Mouse (Mus musculus): ENCODE results near the gene Pbsn. TPM values are rescaled to one million over a fixed set of nuclear protein-coding genes. Genes with fewer than 3 reads are reported as not detected.

Pbsn gene
- polyA plus RNA-seq (2014; fragmentation: Illumina TruSeq; extraction: RNeasy Lipid Tissue Mini Kit (QIAGEN cat#74804); ENCODE audit: low replicate concordance) = not detected

DNA sequence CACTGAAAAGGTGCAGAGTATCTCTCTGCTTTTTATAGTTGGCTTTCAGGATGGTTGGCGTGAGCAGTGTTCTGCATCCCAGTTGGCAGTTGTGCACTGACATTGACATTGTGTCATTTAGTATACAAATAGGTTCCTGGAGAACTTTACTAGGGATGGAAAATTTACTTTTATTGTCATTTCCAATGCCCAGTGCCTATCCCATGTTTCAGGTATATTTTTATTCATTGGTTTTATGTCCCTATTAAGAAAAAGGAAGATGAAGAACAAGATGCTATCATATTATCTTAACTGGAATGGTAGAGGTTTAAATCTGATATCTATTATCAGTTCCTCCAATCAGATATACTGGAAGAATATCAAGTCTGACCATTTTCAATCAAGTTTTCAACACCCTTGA is at the start of gene Pbsn:
Pbsn (minus strand) TSS at position 101 of the 400 bp plus-strand sequence.

GRCm38 (mm10) chrX:77864458-77864857 is 11.0 kb upstream of the Pbsn start, which contains the start of gene Gm14744:
Gene Gm14744, plus strand, starts transcription at chrX:77864758.

DNA sequence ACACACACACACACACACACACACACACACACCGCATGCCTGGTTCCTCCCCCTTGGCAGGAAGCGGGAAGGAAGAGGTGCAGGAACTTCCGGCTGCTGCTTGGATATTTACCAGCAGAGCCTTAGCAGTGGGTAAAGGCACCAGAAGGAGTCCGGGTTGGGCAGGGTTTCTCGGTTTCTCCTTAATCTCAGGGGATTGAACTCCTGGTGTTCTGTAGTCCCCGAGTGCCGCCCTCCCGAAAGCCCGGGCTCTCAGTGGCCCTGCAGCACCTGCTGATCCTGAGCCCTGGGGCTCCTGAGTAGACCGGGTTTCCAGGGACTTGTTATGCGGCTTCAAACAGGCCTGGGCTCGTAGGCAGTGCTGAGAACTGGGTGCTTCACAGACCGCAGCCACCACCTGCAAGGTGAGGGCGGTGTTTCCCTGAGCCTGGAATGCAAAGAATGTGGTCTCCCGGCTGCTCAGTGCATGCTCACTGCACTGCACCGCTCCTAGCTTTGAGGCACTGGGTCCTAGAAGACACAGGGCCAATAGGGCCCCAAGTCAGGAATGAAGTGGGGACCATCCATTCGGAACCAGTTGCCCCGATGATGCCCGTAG is 57.1 kb downstream of the Pbsn start, which contains the start of gene Prkx:
Prkx (minus strand) TSS at position 41 of the 598 bp plus-strand sequence.

Other genes starting within 250 kb of the Pbsn start
- 31.2 TPM for gene Prkx, start 57.3 kb downstream of the Pbsn start, polyA plus RNA-seq (2014; fragmentation: Illumina TruSeq; extraction: RNeasy Lipid Tissue Mini Kit (QIAGEN cat#74804); ENCODE audit: low replicate concordance)
- gene Gm14744, start 11.1 kb upstream of the Pbsn start, polyA plus RNA-seq (2014; fragmentation: Illumina TruSeq; extraction: RNeasy Lipid Tissue Mini Kit (QIAGEN cat#74804); ENCODE audit: low replicate concordance) = not detected
- gene 5430402E10Rik, start 71.4 kb upstream of the Pbsn start, polyA plus RNA-seq (2014; fragmentation: Illumina TruSeq; extraction: RNeasy Lipid Tissue Mini Kit (QIAGEN cat#74804); ENCODE audit: low replicate concordance) = not detected
- not detected for gene Obp1a, start 237.8 kb upstream of the Pbsn start, polyA plus RNA-seq (2014; fragmentation: Illumina TruSeq; extraction: RNeasy Lipid Tissue Mini Kit (QIAGEN cat#74804); ENCODE audit: low replicate concordance)

All from small intestine, adult 10 weeks (tissue).